Mouse (Mus musculus) lung, postnatal 0 days (tissue): Measurements from ENCODE around the gene Nmur1.

Experiments
- CTCF ChIP-seq: IDR thresholded peaks from 2 replicates; pipeline ENCODE4 v1.5.1; 2016; ENCODE audit warnings: antibody characterized with exemption, mild to moderate bottlenecking
- EP300 ChIP-seq: IDR thresholded peaks from 2 replicates; pipeline ENCODE4 v1.6.1; 2016; ENCODE audit warnings: antibody characterized with exemption, mild to moderate bottlenecking, control low read depth

DNA sequence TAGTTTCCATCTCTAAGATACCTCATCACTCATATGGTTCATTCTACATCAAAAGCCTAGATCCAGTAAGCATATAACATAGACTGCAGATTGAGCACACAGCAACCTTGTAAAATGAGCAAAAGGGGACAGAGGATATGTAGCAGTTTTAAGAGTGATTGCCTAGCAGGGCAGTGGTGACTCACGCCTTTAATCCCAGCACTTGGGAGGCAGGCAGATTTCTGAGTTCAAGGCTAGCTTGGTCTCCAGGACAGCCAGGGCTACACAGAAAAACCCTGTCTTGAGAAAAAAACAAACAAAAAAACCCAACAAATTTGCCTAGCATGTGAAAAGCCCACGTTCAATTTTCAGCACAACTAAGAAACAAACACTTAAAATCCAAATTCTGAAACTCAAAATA lies 71.8 kb downstream of the Nmur1 start:
- TF ChIP-seq EP300 (no peak), CTCF (no peak)
